Mouse (Mus musculus) forebrain, embryonic 14.5 days (tissue): ENCODE results near the gene Atp5f1. TPM values are rescaled to one million over a fixed set of nuclear protein-coding genes. Genes with fewer than 3 reads are reported as not detected.

Experiments
- ATAC-seq: fragments of 200-750 bp; cut with Nextera tagmentation; 2 replicates; pipeline ENCODE4 v1.8.0; 2017; ENCODE audit warnings: mild to moderate bottlenecking, moderate library complexity
- DNase-seq: peaks from one replicate; pipeline ENCODE4 v3.0.0-alpha.2; 2015; ENCODE audit warnings: low spot score
- H3K27ac ChIP-seq: fragments of 300-500 bp; sonication (generic); 2 replicates; pipeline ENCODE4 v1.5.1; 2014; ENCODE audit warnings: low read depth, mild to moderate bottlenecking, control low read depth, low read length, moderate library complexity
- H3K27me3 ChIP-seq: fragments of 300-500 bp; sonication (generic); replicated peaks from 2 replicates; pipeline ENCODE4 v1.6.1; 2014; ENCODE audit warnings: low read length, control low read depth, mixed read lengths; ENCODE audit not compliant: control insufficient read depth, insufficient read depth
- H3K36me3 ChIP-seq: fragments of 300-500 bp; sonication (generic); 2 replicates; pipeline ENCODE4 v1.6.1; 2014; ENCODE audit warnings: low read length, control low read depth; ENCODE audit not compliant: control insufficient read depth, insufficient read depth
- H3K4me1 ChIP-seq: fragments of 300-500 bp; sonication (generic); 2 replicates; pipeline ENCODE4 v1.6.1; 2014; ENCODE audit warnings: antibody characterized with exemption, low read length, control low read depth; ENCODE audit not compliant: control insufficient read depth, insufficient read depth
- H3K4me2 ChIP-seq: fragments of 300-500 bp; sonication (generic); 2 replicates; pipeline ENCODE4 v1.6.1; 2014; ENCODE audit warnings: mild to moderate bottlenecking, control low read depth, low read length
- H3K4me3 ChIP-seq: fragments of 300-500 bp; sonication (generic); 2 replicates; pipeline ENCODE4 v1.5.1; 2014; ENCODE audit warnings: low read depth, low read length, control low read depth
- H3K9ac ChIP-seq: fragments of 300-500 bp; sonication (generic); 2 replicates; pipeline ENCODE4 v1.6.1; 2014; ENCODE audit warnings: mild to moderate bottlenecking, low read length, control low read depth, moderate library complexity
- H3K9me3 ChIP-seq: fragments of 300-500 bp; sonication (generic); replicated peaks from 2 replicates; pipeline ENCODE4 v1.6.1; 2016; ENCODE audit warnings: low read length, control low read depth, mixed read lengths; ENCODE audit not compliant: control insufficient read depth
- WGBS: fragments of 180-500 bp; shearing (Covaris S2); extraction: QIAGEN DNeasy Blood & Tissue Kit; methylation state at CpG from one replicate; pipeline ENCODE4 v1.1.7; 2014; 5-methylcytosine and 5-hydroxymethylcytosine counted together
- polyA plus RNA-seq: library from polyadenylated mRNA; unstranded; fragments of >200 nt; fragmentation: Nextera tagmentation; extraction: Ambion mirVana; gene quantifications from 2 replicates; pipeline ENCODE4 v1.2.1, GENCODE M21; 2014

The Atp5f1 gene
- polyA plus RNA-seq, 1 experiment from 2014 or later: 581 TPM

DNA sequence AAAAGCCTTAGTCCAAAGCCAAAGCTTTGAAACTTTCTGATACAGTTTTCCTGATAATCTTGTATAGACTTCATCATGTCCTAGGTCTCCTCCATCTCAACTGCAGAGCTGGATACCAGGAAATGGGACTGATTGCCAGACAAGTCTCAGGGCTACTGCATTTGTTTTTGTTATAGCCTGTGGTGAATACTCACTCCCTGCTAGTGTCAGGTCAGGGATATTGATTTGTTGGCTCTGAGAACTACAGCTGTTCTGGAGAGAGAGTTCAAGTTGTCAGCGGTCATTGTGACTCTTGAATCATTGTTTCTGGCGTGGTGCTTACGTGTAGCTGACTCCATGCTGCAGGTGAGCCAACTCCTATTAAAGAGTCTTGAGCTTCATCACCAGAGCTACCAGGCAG, 13.5 kb upstream of the Atp5f1 start, which contains the start of gene Ovgp1:
Ovgp1 (plus strand) TSS at position 301 of the 400 bp plus-strand sequence.
- no peaks in the 10 kb centered on the region for H3K4me1 ChIP-seq
- WGBS: 85% methylated on average over 3 of the region's 3 CpGs
- H3K4me3 ChIP-seq: no peak within 1 kb of the TSS
- H3K9me3 ChIP-seq: no peaks in the 10 kb centered on the region
- no peak within 1 kb of the TSS for H3K27ac ChIP-seq
- no peak within 1 kb of the TSS for H3K4me2 ChIP-seq
- no peak within 1 kb of the TSS for H3K9ac ChIP-seq
- ATAC-seq (no peak), DNase-seq (no peak)
- H3K36me3 ChIP-seq: peaks cover 18% of the 10 kb centered on the region
- no peaks in the 10 kb centered on the region for H3K27me3 ChIP-seq

DNA sequence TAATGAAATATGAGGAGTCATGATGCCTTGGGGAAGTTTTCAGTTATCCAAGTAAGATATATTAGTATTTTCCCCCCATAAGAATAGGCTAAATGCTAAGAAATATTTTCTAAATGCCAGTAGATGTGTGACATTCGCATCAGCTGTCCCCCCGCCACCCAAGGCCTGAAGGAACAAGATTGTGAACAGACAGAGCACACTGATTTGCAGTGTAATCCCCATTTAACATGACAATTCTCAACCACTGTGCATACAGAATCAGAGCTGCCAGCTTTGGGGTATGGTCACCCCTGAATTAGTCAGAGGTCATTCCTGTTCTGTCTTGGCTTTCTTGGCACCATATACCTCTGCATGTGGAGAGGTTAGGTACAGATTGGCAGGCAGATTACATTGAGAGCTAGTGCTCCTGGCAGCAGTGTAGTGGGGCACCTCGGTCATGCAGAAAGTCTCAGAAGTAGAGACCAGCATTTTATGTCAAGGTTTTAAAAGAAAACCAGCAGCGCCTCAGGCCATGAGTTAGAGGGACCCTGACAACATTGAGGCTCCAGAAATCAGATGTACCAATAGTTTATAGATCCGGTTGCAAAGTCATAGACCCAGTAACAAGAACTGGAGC, 12.0 kb upstream of the Atp5f1 start:
- ATAC-seq (no peak), DNase-seq (no peak)
- H3K9ac ChIP-seq: no peak overlapping the region
- no peaks in the 10 kb centered on the region for H3K4me1 ChIP-seq
- H3K4me3 ChIP-seq: no peak overlapping the region
- no peaks in the 10 kb centered on the region for H3K27me3 ChIP-seq
- H3K9me3 ChIP-seq: no peaks in the 10 kb centered on the region
- no peak overlapping the region for H3K27ac ChIP-seq
- WGBS: 85% methylated on average over 5 of the region's 5 CpGs
- H3K4me2 ChIP-seq: no peak overlapping the region
- H3K36me3 ChIP-seq: peaks cover 33% of the 10 kb centered on the region

DNA sequence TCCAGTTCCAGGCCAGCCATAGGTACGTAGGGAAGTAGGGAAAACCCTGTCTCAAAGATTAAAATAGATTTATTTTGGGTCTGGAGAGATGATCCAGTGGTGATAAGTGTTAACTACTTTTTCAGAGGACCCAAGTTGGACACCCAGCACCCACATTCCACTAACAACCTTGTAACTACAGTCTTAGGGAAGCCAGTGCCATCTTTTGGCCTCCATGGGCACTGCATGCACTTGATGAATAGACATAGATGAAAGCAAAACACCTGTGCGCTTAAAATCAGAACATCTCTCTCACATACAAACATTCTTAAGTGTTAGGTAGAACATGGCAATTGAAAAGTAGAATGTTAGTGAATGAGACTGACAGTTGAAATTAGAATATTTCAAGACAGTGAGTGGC, 801 bp upstream of the Atp5f1 start:
- Histone ChIP-seq H3K4me2 (peak overlapping the region; percentile 69), H3K27me3 (no peaks in the 10 kb centered on the region), H3K4me1 (peaks cover 17% of the 10 kb centered on the region), H3K9me3 (no peaks in the 10 kb centered on the region), H3K4me3 (peak overlapping the region; percentile 78; the same call in 1 of the 2 replicates), H3K36me3 (peaks cover 50% of the 10 kb centered on the region), H3K9ac (no peak overlapping the region), H3K27ac (no peak overlapping the region)
- ATAC-seq: no peak
- 95% methylated on average over 2 of the region's 2 CpGs for WGBS
- DNase-seq: no peak

DNA sequence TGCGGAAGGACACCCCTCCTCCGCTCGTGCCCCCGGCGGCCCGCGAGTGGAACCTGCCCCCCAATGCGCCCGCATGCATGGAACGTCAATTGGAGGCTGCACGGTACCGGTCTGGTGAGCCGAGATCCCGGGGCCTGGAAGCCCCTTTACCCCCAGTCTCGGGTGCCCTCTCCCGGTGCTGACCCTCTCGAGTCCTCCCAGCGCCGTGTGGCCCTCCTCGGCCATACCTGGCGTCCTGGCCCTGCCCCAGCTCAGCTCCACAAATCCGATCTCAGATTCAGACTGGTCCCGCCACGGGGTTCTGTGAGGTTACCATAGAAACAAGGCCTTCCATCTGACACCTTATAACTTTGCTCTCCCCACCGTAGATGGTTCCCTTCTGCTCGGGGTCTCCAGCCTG, 314 bp downstream of the Atp5f1 start:
- H3K9me3 ChIP-seq: no peaks in the 10 kb centered on the region
- H3K4me2 ChIP-seq: peak overlapping the region; percentile 69
- H3K4me1 ChIP-seq: peaks cover 17% of the 10 kb centered on the region
- no peaks in the 10 kb centered on the region for H3K27me3 ChIP-seq
- DNase-seq (peak; percentile 47), ATAC-seq (peak; percentile 71)
- peak overlapping the region; percentile 78 for H3K4me3 ChIP-seq
- peak overlapping the region; percentile 49; the same call in 1 of the 2 replicates for H3K27ac ChIP-seq
- peaks cover 46% of the 10 kb centered on the region for H3K36me3 ChIP-seq
- WGBS: under 1% methylated on average over 26 of the region's 26 CpGs
- H3K9ac ChIP-seq: peak overlapping the region; percentile 92

DNA sequence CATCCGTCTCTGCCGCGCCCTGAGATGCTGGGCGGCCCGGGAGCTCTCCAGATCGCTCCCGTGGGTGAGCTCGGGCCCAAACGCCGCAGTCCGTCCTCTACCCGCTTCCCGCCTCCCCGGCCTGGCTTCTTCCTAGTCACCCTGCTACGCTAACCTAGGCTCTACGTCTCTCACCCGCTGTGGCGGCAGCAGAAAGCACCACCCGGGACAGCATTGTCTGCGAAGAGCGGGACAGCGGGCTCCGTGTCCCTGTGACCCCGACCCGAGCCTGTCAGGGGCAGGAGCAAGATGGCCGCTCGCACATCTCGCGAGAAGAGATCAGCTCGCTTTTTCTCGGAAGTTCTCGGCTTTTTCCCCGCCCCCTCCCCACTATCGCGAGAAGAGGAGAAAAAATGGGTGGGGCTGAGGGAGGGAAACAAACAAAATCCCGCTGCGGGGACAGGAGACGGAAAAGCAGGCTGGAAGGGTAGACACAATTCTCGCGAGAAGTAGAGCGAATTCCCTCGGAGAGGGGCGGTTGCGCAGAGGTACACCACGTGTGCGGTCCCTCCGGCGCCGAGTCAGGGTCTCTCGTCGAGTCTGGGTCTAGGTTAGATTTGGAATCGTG, 822 bp downstream of the Atp5f1 start, which contains the start of gene Wdr77:
Wdr77 (plus strand) TSS at position 396 of the 607 bp plus-strand sequence.
- Histone ChIP-seq H3K9ac (peak within 1 kb of the TSS; percentile 92), H3K27ac (peak within 1 kb of the TSS; percentile 75), H3K4me3 (peak within 1 kb of the TSS; percentile 78), H3K9me3 (no peaks in the 10 kb centered on the region), H3K4me1 (peaks cover 17% of the 10 kb centered on the region), H3K36me3 (peaks cover 44% of the 10 kb centered on the region), H3K4me2 (peak within 1 kb of the TSS; percentile 69), H3K27me3 (no peaks in the 10 kb centered on the region)
- DNase-seq (peak; percentile 100), ATAC-seq (peak; percentile 98)
- WGBS: under 1% methylated on average over 51 of the region's 52 CpGs

DNA sequence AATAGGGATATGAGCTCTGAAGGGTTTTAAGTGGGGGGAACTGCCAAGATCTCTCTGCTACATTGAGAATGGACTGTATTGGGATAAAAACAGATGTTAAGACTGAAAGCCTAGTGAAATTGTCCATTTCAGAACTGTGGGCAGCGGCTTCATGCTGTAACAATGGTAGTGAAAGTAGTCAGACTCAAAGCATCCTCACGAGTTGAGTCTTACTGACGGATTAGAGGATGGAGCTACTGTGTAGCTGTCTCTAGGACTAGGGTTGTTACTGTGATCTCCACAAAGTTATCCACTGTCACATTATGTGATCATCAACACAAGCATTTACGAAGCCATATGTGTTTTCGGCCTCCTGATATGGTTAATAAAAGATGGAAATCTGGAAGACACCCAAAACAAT, 1.7 kb downstream of the Atp5f1 start:
- Histone ChIP-seq H3K9me3 (no peaks in the 10 kb centered on the region), H3K27ac (no peak overlapping the region), H3K4me3 (peak overlapping the region; percentile 78), H3K4me2 (peak overlapping the region; percentile 64), H3K27me3 (no peaks in the 10 kb centered on the region), H3K36me3 (peaks cover 40% of the 10 kb centered on the region), H3K4me1 (peaks cover 17% of the 10 kb centered on the region), H3K9ac (peak overlapping the region; percentile 91)
- WGBS: 43% methylated on average over 5 of the region's 5 CpGs
- ATAC-seq: no peak
- no peak for DNase-seq

DNA sequence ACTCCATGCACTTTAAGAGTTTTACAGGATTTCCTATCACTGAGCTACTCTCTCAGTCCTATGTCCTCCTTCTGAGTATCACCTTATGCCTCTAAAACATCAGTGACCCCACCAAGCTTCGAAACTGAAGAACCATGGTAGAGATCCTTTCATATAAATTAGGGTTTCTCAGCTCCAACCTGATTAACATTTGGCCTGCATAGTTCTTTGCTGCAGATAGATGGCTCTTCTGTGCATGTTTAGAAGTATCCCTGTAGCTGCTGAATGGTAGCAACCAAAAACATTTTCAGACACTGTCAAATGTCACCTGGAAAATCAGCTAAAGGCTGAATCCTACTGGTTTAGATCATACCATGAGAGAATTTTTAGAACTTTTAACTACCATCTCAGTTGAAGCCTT, 2.7 kb downstream of the Atp5f1 start:
- Histone ChIP-seq H3K9ac (no peak overlapping the region), H3K4me3 (no peak overlapping the region), H3K4me1 (peaks cover 17% of the 10 kb centered on the region), H3K27ac (no peak overlapping the region), H3K36me3 (peaks cover 40% of the 10 kb centered on the region), H3K27me3 (no peaks in the 10 kb centered on the region), H3K9me3 (no peaks in the 10 kb centered on the region), H3K4me2 (peak overlapping the region; percentile 64)
- DNase-seq (no peak), ATAC-seq (no peak)
- 95% methylated on average over 1 of the region's 1 CpGs for WGBS

DNA sequence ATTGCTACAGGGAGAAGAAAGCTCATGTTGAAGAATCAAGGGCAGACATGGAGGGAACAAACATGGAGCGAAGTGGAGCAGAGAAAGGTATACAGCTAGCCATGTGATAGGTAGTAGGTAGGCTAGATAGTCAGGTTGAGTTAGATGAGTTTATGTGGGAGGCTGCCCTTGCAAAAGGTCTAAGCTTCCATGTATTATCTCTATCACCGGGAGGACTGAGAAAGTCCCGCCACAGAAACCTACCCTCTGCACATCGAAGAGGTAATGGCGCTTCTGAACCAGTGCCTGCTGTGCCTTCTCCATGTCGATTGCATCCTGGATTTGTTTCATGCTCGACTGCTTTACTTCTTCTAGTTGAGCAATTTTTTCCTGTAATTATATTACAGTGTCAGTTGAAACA, 8.6 kb downstream of the Atp5f1 start:
- Histone ChIP-seq H3K9me3 (no peaks in the 10 kb centered on the region), H3K4me3 (no peak overlapping the region), H3K36me3 (peaks cover 76% of the 10 kb centered on the region), H3K27ac (no peak overlapping the region), H3K4me1 (no peaks in the 10 kb centered on the region), H3K27me3 (no peaks in the 10 kb centered on the region), H3K9ac (no peak overlapping the region), H3K4me2 (no peak overlapping the region)
- DNase-seq (no peak), ATAC-seq (no peak)
- WGBS: 95% methylated on average over 7 of the region's 7 CpGs

DNA sequence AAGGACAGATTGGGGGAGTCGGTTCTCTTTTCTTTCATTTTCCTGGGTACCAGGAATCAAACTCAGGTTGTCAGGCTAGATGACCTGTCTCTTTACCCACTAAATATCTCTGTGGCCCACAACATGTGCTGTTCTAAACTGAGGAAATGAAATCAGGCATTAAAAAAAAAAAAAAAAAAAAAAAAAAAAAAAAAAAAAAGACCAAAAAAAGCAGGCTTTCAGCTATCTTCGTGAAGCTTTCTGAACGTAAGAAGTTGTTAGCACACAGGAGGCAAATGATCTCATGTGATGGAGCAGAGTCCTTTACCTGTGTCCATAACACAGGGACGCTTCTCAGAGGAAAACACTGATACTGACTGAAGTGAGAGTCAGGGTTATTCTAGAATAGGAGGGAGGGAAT, 23.8 kb downstream of the Atp5f1 start:
- Histone ChIP-seq H3K27ac (no peak overlapping the region), H3K4me3 (no peak overlapping the region), H3K4me1 (no peaks in the 10 kb centered on the region), H3K27me3 (no peaks in the 10 kb centered on the region), H3K4me2 (no peak overlapping the region), H3K9me3 (no peaks in the 10 kb centered on the region), H3K36me3 (peaks cover 10% of the 10 kb centered on the region), H3K9ac (no peak overlapping the region)
- DNase-seq (no peak), ATAC-seq (no peak)
- 94% methylated on average over 4 of the region's 4 CpGs for WGBS
